Mouse (Mus musculus): Measurements from ENCODE around the gene Klf15. TPM values are rescaled to one million over a fixed set of nuclear protein-coding genes. Genes with fewer than 3 reads are reported as not detected.

The Klf15 gene
- polyA plus RNA-seq, 1 experiment from 2014 or later: 25.1 TPM

DNA sequence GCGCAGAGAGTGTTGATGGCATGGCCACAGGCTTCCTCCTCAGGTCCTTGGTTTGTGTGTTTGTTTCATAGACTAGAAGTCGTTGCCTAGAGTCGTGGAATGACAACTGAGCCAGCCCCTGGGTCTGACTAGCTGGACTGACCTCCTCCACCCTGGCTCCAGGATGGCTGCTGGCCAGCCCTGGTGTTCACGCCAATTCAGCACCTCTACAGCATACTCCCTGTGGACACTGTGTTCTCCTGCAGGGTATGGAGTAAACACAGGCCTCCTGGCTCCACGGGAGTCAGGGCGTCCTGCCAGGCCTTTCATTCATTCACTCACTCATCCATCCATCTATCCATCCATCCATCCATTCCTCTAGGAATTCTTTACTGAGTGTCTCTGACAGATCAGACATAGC lies 46.7 kb downstream of the Klf15 start:
- no peaks in the 10 kb centered on the region for H3K9me3 ChIP-seq (ENCODE audit: control insufficient read depth, low read length)
- H3K27ac ChIP-seq (ENCODE audit: low read depth, low read length): peak overlapping the region; percentile 69
- H3K36me3 ChIP-seq (ENCODE audit: control insufficient read depth, insufficient read depth, low read length): no peaks in the 10 kb centered on the region
- peaks cover 11% of the 10 kb centered on the region for H3K4me1 ChIP-seq (ENCODE audit: control insufficient read depth, insufficient read depth, low read depth, low read length)
- H3K4me2 ChIP-seq (ENCODE audit: low read length): no peak overlapping the region
- no peak overlapping the region; the same call in 1 of the 2 replicates for H3K9ac ChIP-seq (ENCODE audit: low read depth, low read length)
- H3K4me3 ChIP-seq (ENCODE audit: low read length): no peak overlapping the region
- 46% methylated on average over 6 of the region's 6 CpGs for WGBS
- peak; percentile 63 for ATAC-seq
- no peaks in the 10 kb centered on the region for H3K27me3 ChIP-seq (replicated peaks; ENCODE audit: control insufficient read depth, insufficient read depth, low read length)

DNA sequence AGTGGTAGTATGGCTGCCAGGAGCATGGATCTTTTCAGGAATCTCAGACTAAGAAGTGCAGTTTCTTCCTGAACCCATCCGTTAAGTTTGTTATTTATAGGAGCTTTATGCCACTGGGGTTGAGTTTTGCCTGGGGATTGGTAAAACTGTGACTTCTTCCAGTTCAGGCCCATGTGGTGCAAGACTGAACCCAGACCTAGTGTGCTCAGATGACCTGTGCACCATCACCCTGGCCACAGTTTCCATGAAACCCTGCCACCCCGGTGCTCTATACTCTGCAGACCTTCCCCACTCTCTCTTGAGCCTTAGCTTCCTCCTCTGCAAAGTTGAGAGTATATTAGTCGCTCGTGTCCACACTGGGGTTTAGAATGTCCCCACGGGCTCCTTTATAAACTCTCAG lies 50.0 kb downstream of the Klf15 start:
- 91% methylated on average over 5 of the region's 5 CpGs for WGBS
- no peak overlapping the region for H3K4me2 ChIP-seq (ENCODE audit: low read length)
- no peak for ATAC-seq
- H3K4me3 ChIP-seq (ENCODE audit: low read length): no peak overlapping the region
- H3K27me3 ChIP-seq (replicated peaks; ENCODE audit: control insufficient read depth, insufficient read depth, low read length): no peaks in the 10 kb centered on the region
- H3K27ac ChIP-seq (ENCODE audit: low read depth, low read length): no peak overlapping the region
- no peaks in the 10 kb centered on the region for H3K9me3 ChIP-seq (ENCODE audit: control insufficient read depth, low read length)
- H3K9ac ChIP-seq (ENCODE audit: low read depth, low read length): no peak overlapping the region
- H3K36me3 ChIP-seq (ENCODE audit: control insufficient read depth, insufficient read depth, low read length): no peaks in the 10 kb centered on the region
- H3K4me1 ChIP-seq (ENCODE audit: control insufficient read depth, insufficient read depth, low read depth, low read length): peaks cover 6% of the 10 kb centered on the region

DNA sequence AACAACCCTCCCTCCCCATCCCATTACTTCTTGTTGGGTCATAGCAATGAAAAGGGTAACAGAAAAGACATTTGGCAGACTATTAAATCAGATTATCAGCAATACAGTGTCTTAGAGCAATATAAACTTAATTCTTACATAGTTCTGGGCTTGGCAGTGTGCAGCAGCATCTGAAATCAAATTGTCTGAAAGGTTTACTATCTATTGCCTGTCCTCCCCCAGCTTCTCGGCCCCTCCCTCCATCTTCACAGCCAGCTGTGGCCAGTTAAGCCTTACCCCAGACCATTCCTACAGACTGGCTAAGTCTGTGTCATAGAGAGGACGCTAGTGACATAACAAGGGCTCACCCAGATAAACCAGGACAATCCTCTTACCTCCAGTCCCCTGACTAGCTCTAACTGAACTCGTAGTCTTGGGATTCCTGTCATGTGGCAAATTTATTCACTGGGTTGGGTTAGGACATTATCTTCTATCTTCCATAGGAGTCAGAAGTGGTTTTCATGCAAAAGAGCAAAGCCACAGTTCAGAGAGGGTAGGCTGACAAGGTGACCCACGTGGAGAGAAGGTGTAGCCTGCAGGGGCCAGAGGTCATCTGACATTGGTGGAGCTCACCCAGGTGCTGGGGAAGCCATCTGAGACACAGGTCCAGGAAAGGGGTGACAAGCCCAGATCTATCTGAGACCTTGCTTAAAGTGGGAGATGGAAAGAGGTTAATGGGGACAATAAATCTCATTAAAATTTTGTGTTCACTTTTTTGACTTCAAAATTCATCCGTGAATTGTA lies 50.9 kb downstream of the Klf15 start:
- Histone ChIP-seq H3K27ac (ENCODE audit: low read depth, low read length) (no peak overlapping the region), H3K27me3 (replicated peaks; ENCODE audit: control insufficient read depth, insufficient read depth, low read length) (no peaks in the 10 kb centered on the region), H3K36me3 (ENCODE audit: control insufficient read depth, insufficient read depth, low read length) (no peaks in the 10 kb centered on the region), H3K4me3 (ENCODE audit: low read length) (no peak overlapping the region), H3K9ac (ENCODE audit: low read depth, low read length) (no peak overlapping the region), H3K9me3 (ENCODE audit: control insufficient read depth, low read length) (no peaks in the 10 kb centered on the region), H3K4me2 (ENCODE audit: low read length) (no peak overlapping the region), H3K4me1 (ENCODE audit: control insufficient read depth, insufficient read depth, low read depth, low read length) (no peaks in the 10 kb centered on the region; the same call in 1 of the 2 replicates)
- no peak for ATAC-seq
- 71% methylated on average over 5 of the region's 5 CpGs for WGBS

DNA sequence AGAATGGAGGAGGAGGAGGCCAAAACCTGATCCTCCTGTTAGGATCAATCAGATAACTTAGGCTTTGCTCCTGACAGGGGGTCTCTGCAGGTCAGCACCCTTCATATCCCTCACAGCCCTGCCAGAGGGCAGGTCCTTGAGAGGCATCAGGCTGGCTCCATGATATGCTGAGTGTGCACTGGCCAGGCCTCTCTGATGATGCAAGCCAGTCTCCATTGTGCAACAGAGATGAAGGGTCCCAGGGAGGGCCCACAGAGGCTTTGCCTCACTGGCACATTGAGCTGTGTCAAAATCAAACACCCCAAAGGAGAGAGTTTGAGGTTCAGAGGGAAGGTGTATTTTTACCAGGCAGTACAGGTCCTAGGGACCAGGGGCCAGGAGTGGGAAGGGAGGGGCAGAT lies 52.0 kb downstream of the Klf15 start:
- Histone ChIP-seq H3K4me1 (ENCODE audit: control insufficient read depth, insufficient read depth, low read depth, low read length) (no peaks in the 10 kb centered on the region), H3K27me3 (replicated peaks; ENCODE audit: control insufficient read depth, insufficient read depth, low read length) (no peaks in the 10 kb centered on the region), H3K36me3 (ENCODE audit: control insufficient read depth, insufficient read depth, low read length) (no peaks in the 10 kb centered on the region), H3K4me2 (ENCODE audit: low read length) (no peak overlapping the region), H3K27ac (ENCODE audit: low read depth, low read length) (no peak overlapping the region), H3K9me3 (ENCODE audit: control insufficient read depth, low read length) (no peaks in the 10 kb centered on the region), H3K4me3 (ENCODE audit: low read length) (no peak overlapping the region), H3K9ac (ENCODE audit: low read depth, low read length) (no peak overlapping the region)
- ATAC-seq: peak; percentile 15; the same call in 1 of the 2 replicates

DNA sequence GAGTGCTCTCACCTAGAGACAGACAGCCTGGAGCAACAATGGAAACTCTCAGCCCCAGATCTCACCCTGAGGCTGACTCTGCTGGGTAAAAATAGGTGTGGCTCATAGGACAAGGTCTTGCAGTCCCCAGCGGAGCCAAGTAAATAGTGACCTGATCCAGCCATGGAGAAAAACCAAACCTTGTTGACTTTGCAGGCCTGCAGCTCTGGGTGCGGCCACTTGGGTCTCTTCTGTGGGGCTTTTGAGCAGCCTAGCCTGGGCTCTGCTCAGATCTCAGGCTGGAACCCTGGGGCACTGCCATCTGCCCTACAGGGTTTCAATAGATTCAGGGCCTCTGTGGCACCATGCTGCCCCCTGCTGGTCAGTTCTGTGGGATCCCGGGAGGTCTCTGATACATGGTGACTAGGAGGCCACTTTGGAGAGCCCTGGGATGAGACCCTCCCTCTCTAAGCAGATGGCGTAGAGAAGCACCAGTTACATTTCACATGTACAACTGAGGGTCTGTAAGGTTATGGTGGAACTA lies 52.6 kb downstream of the Klf15 start:
- peak; percentile 82 for ATAC-seq
- Histone ChIP-seq H3K9ac (ENCODE audit: low read depth, low read length) (no peak overlapping the region), H3K36me3 (ENCODE audit: control insufficient read depth, insufficient read depth, low read length) (no peaks in the 10 kb centered on the region), H3K9me3 (ENCODE audit: control insufficient read depth, low read length) (no peaks in the 10 kb centered on the region), H3K4me3 (ENCODE audit: low read length) (no peak overlapping the region), H3K27me3 (replicated peaks; ENCODE audit: control insufficient read depth, insufficient read depth, low read length) (no peaks in the 10 kb centered on the region), H3K4me2 (ENCODE audit: low read length) (no peak overlapping the region), H3K27ac (ENCODE audit: low read depth, low read length) (no peak overlapping the region), H3K4me1 (ENCODE audit: control insufficient read depth, insufficient read depth, low read depth, low read length) (no peaks in the 10 kb centered on the region)
- 41% methylated on average over 4 of the region's 4 CpGs for WGBS

DNA sequence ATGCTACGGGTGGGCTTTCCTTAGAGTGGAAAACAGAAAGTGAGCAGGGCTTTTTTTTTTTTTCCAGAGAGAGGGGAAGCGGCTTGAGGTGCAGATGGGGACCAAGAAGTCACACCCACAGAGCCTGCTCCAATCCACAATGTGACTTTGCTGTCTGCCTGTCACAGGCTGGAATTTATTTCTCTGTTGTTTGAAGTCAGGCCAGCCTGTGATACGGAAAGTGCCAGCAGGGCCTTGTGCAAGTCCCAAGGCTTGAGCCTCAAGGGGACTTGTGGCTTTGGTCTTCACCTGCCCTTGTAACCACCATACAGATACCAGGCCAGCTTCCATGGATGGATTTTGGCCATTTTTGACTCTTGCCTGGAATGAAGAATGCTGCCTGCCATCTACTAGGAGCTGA lies 56.5 kb downstream of the Klf15 start:
- Histone ChIP-seq H3K4me1 (ENCODE audit: control insufficient read depth, insufficient read depth, low read depth, low read length) (no peaks in the 10 kb centered on the region), H3K36me3 (ENCODE audit: control insufficient read depth, insufficient read depth, low read length) (no peaks in the 10 kb centered on the region), H3K9me3 (ENCODE audit: control insufficient read depth, low read length) (no peaks in the 10 kb centered on the region), H3K4me2 (ENCODE audit: low read length) (no peak overlapping the region), H3K9ac (ENCODE audit: low read depth, low read length) (no peak overlapping the region), H3K4me3 (ENCODE audit: low read length) (no peak overlapping the region), H3K27me3 (replicated peaks; ENCODE audit: control insufficient read depth, insufficient read depth, low read length) (no peaks in the 10 kb centered on the region), H3K27ac (ENCODE audit: low read depth, low read length) (no peak overlapping the region)
- 74% methylated on average over 3 of the region's 3 CpGs for WGBS
- ATAC-seq: no peak

DNA sequence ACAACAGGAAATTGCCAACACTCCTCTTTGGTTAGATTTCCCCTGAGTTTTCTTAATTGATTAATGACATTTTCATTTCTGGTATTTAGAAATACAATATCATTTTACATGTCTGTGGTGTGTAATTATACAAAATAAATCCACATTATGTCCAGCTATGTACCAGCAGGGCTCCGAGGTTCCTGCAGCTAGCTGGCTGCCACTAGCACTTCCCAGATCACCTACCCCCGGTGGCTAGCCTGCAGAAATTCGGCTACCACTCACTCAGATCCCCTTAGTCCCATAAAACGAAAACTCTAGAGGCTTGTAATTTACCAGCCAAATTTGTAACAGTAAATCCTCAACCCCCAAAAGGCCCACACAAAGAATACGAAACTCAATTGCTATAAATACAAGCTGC lies 57.0 kb downstream of the Klf15 start:
- ATAC-seq: no peak
- Histone ChIP-seq H3K36me3 (ENCODE audit: control insufficient read depth, insufficient read depth, low read length) (no peaks in the 10 kb centered on the region), H3K4me3 (ENCODE audit: low read length) (no peak overlapping the region), H3K9ac (ENCODE audit: low read depth, low read length) (no peak overlapping the region), H3K27me3 (replicated peaks; ENCODE audit: control insufficient read depth, insufficient read depth, low read length) (no peaks in the 10 kb centered on the region), H3K9me3 (ENCODE audit: control insufficient read depth, low read length) (no peaks in the 10 kb centered on the region), H3K27ac (ENCODE audit: low read depth, low read length) (no peak overlapping the region), H3K4me1 (ENCODE audit: control insufficient read depth, insufficient read depth, low read depth, low read length) (no peaks in the 10 kb centered on the region), H3K4me2 (ENCODE audit: low read length) (no peak overlapping the region)
- WGBS: 53% methylated on average over 5 of the region's 5 CpGs

Other genes starting within 250 kb of the Klf15 start
- gene Vmn1r53, start 238.1 kb upstream of the Klf15 start, polyA plus RNA-seq (2015; fragmentation: Nextera tagmentation; extraction: Ambion mirVana): not detected in 2 replicates
- not detected in 2 replicates for gene Vmn1r54, start 216.3 kb upstream of the Klf15 start, polyA plus RNA-seq (2015; fragmentation: Nextera tagmentation; extraction: Ambion mirVana)
- gene BC048671, start 161.4 kb upstream of the Klf15 start, polyA plus RNA-seq (2015; fragmentation: Nextera tagmentation; extraction: Ambion mirVana): not detected in 2 replicates
- gene Chst13, start 137.4 kb upstream of the Klf15 start, polyA plus RNA-seq (2015; fragmentation: Nextera tagmentation; extraction: Ambion mirVana): 0.19 and 0.24 TPM in 2 replicates
- gene Uroc1, start 129.3 kb upstream of the Klf15 start, polyA plus RNA-seq (2015; fragmentation: Nextera tagmentation; extraction: Ambion mirVana): 0.04 TPM in 1 of 2 replicates, not detected in the other
- 7.7 and 9.7 TPM in 2 replicates for gene Zxdc, start 93.1 kb upstream of the Klf15 start, polyA plus RNA-seq (2015; fragmentation: Nextera tagmentation; extraction: Ambion mirVana)
- 7.5 and 10.3 TPM in 2 replicates for gene Cfap100, start 33.8 kb upstream of the Klf15 start, polyA plus RNA-seq (2015; fragmentation: Nextera tagmentation; extraction: Ambion mirVana)
- gene Aldh1l1, start 23.9 kb downstream of the Klf15 start, polyA plus RNA-seq (2015; fragmentation: Nextera tagmentation; extraction: Ambion mirVana): 89.0 and 101 TPM in 2 replicates
- gene Slc41a3, start 142.1 kb downstream of the Klf15 start, polyA plus RNA-seq (2015; fragmentation: Nextera tagmentation; extraction: Ambion mirVana): 9.8 and 12.7 TPM in 2 replicates

Data from hindbrain, embryonic 16.5 days (tissue).